28 mouse cellular contexts compared by ENCODE assay signal in genomic region chr2:72983211-72983610, GRCm38 (mm10). TPM values are rescaled to one million over a fixed set of nuclear protein-coding genes. Genes with fewer than 3 reads are reported as not detected.
A peak's percentile ranks its signal among the peaks of the same experiment; 100 is the strongest.
DNase-seq lines count a peak whose midpoint lies in the region; ATAC-seq lines count a peak whose summit lies in the region.
"Had no signal": no experiment of that assay in that cellular context is flagged by ENCODE, and none has a peak within 500 bp of the region (broad histone marks: within the 10 kb centered on the region; RNA-seq: fewer than 3 reads in every experiment).

No protein-coding gene starts in this region.

- ATAC-seq in forebrain, embryonic 13.5 days, result no peak
- ATAC-seq in forebrain, embryonic 11.5 days (replicated peaks; ENCODE audit: low FRiP score), result no peak
- no peak for ATAC-seq in forebrain, embryonic 15.5 days (replicated peaks)
- no peak for ATAC-seq in forebrain, embryonic 12.5 days (ENCODE audit: low FRiP score)
- ATAC-seq: activated CD4-positive, CD25-positive, alpha-beta regulatory T cell, adult 4 months; CD4-positive, CD25-positive, alpha-beta regulatory T cell, adult 4 months; Patski had no signal

- no peaks in the 10 kb centered on the region for H3K9me3 ChIP-seq in forebrain, embryonic 13.5 days (replicated peaks)
- H3K9me3 ChIP-seq in forebrain, embryonic 11.5 days (ENCODE audit: control insufficient read depth, low read length), result no peaks in the 10 kb centered on the region
- no peaks in the 10 kb centered on the region for H3K9me3 ChIP-seq in forebrain, embryonic 15.5 days
- no peaks in the 10 kb centered on the region for H3K9me3 ChIP-seq in forebrain, embryonic 12.5 days
- H3K9me3 ChIP-seq: embryonic facial prominence, embryonic 15.5 days; G1E had no signal

- H3K4me3 ChIP-seq in forebrain, embryonic 13.5 days, result no peak overlapping the region
- no peak overlapping the region for H3K4me3 ChIP-seq in forebrain, embryonic 11.5 days (ENCODE audit: low read depth, low read length)
- no peak overlapping the region for H3K4me3 ChIP-seq in forebrain, embryonic 15.5 days
- no peak overlapping the region for H3K4me3 ChIP-seq in forebrain, embryonic 12.5 days (replicated peaks)
- H3K4me3 ChIP-seq: embryonic facial prominence, embryonic 13.5 days; embryonic facial prominence, embryonic 15.5 days; erythroblast, embryonic 14.5 days had no signal

- WGBS in forebrain, embryonic 13.5 days, result 78% methylated on average over 3 of the region's 3 CpGs
- 92% methylated on average over 3 of the region's 3 CpGs for WGBS in forebrain, embryonic 11.5 days
- 67% methylated on average over 3 of the region's 3 CpGs for WGBS in forebrain, embryonic 15.5 days
- 81% methylated on average over 3 of the region's 3 CpGs for WGBS in forebrain, embryonic 12.5 days

- no peaks in the 10 kb centered on the region for H3K36me3 ChIP-seq in forebrain, embryonic 13.5 days (ENCODE audit: poor library complexity, severe bottlenecking)
- no peaks in the 10 kb centered on the region for H3K36me3 ChIP-seq in forebrain, embryonic 11.5 days (ENCODE audit: control insufficient read depth, insufficient read depth, low read length)
- no peaks in the 10 kb centered on the region for H3K36me3 ChIP-seq in forebrain, embryonic 15.5 days
- H3K36me3 ChIP-seq in forebrain, embryonic 12.5 days (replicated peaks), result no peaks in the 10 kb centered on the region
- H3K36me3 ChIP-seq: embryonic facial prominence, embryonic 15.5 days had no signal

- H3K27ac ChIP-seq in forebrain, embryonic 13.5 days, result peak overlapping the region; percentile 54; the same call in 1 of the 2 replicates
- H3K27ac ChIP-seq in forebrain, embryonic 11.5 days (ENCODE audit: low read depth, low read length), result no peak overlapping the region
- H3K27ac ChIP-seq in forebrain, embryonic 15.5 days (replicated peaks), result peak overlapping the region; percentile 23; the same call in 1 of the 2 replicates
- no peak overlapping the region for H3K27ac ChIP-seq in forebrain, embryonic 12.5 days
- H3K27ac ChIP-seq: embryonic facial prominence, embryonic 13.5 days; embryonic facial prominence, embryonic 15.5 days had no signal

- no peak for DNase-seq in forebrain, embryonic 11.5 days (ENCODE audit: low spot score)
- peak; percentile 36 for DNase-seq in heart, adult 11 months
- no peak for DNase-seq in heart, adult 8-10 months (ENCODE audit: low spot score)
- DNase-seq: adrenal gland, adult 8-10 months; adrenal gland, postnatal 14 days; adrenal gland, postnatal 36 days; B cell, adult 2 months; cerebellum, adult 11 months; cerebellum, adult 18-20 months; cerebellum, adult 8-10 months; cerebellum, adult 9-11 months; cerebellum, postnatal 36 days; embryo, embryonic 11 days had no signal

- no peak overlapping the region for H3K9ac ChIP-seq in forebrain, embryonic 13.5 days
- no peak overlapping the region for H3K9ac ChIP-seq in forebrain, embryonic 11.5 days (ENCODE audit: low read length)
- no peak overlapping the region for H3K9ac ChIP-seq in forebrain, embryonic 15.5 days (replicated peaks)
- no peak overlapping the region for H3K9ac ChIP-seq in forebrain, embryonic 12.5 days
- H3K9ac ChIP-seq: embryonic facial prominence, embryonic 13.5 days; embryonic facial prominence, embryonic 15.5 days had no signal

- H3K4me1 ChIP-seq in forebrain, embryonic 13.5 days, result peaks cover 7% of the 10 kb centered on the region; the same call in 1 of the 2 replicates
- H3K4me1 ChIP-seq in forebrain, embryonic 11.5 days (replicated peaks; ENCODE audit: control insufficient read depth, insufficient read depth, low read length), result no peaks in the 10 kb centered on the region
- H3K4me1 ChIP-seq in forebrain, embryonic 15.5 days, result peaks cover 6% of the 10 kb centered on the region
- peaks cover 6% of the 10 kb centered on the region; the same call in 1 of the 2 replicates for H3K4me1 ChIP-seq in forebrain, embryonic 12.5 days
- H3K4me1 ChIP-seq: embryonic facial prominence, embryonic 13.5 days; embryonic facial prominence, embryonic 15.5 days had no signal

- H3K27me3 ChIP-seq in forebrain, embryonic 13.5 days, result no peaks in the 10 kb centered on the region
- H3K27me3 ChIP-seq in forebrain, embryonic 11.5 days (ENCODE audit: control insufficient read depth, insufficient read depth, low read length), result no peaks in the 10 kb centered on the region
- H3K27me3 ChIP-seq in forebrain, embryonic 15.5 days, result no peaks in the 10 kb centered on the region
- no peaks in the 10 kb centered on the region for H3K27me3 ChIP-seq in forebrain, embryonic 12.5 days
- H3K27me3 ChIP-seq: CH12.LX; embryonic facial prominence, embryonic 13.5 days; embryonic facial prominence, embryonic 15.5 days; Patski had no signal

- no peak overlapping the region for H3K4me2 ChIP-seq in forebrain, embryonic 13.5 days
- H3K4me2 ChIP-seq in forebrain, embryonic 11.5 days (ENCODE audit: low read depth, low read length, severe bottlenecking), result no peak overlapping the region
- H3K4me2 ChIP-seq in forebrain, embryonic 15.5 days (replicated peaks), result no peak overlapping the region
- no peak overlapping the region for H3K4me2 ChIP-seq in forebrain, embryonic 12.5 days
- H3K4me2 ChIP-seq: embryonic facial prominence, embryonic 13.5 days; embryonic facial prominence, embryonic 15.5 days had no signal

RNA-seq across cellular contexts. Expression of gene Sp3, which starts 3.0 kb away (rescaled TPM):
- polyA plus RNA-seq in forebrain, embryonic 13.5 days (2015; fragmentation: Nextera tagmentation; extraction: Ambion mirVana), result 64.3 and 66.6 TPM in 2 replicates
- 71.5 and 74.9 TPM in 2 replicates for polyA plus RNA-seq in forebrain, embryonic 11.5 days (2014; fragmentation: Nextera tagmentation; extraction: Ambion mirVana)
- 57.6 and 61.4 TPM in 2 replicates for polyA plus RNA-seq in forebrain, embryonic 15.5 days (2015; fragmentation: Nextera tagmentation; extraction: Ambion mirVana)
- 77.9 and 81.8 TPM in 2 replicates for polyA plus RNA-seq in forebrain, embryonic 12.5 days (2016; fragmentation: Nextera tagmentation; extraction: Ambion mirVana)
- 10 to 100 TPM; 31.0 to 34.0 (median 32.0) TPM for total RNA-seq in heart, adult 8-10 months (2022)

RNA-seq across cellular contexts. Expression of gene Gm11084, which starts 3.3 kb away (rescaled TPM):
- not detected in 2 replicates for polyA plus RNA-seq in forebrain, embryonic 13.5 days (2015; fragmentation: Nextera tagmentation; extraction: Ambion mirVana)
- not detected in 2 replicates for polyA plus RNA-seq in forebrain, embryonic 11.5 days (2014; fragmentation: Nextera tagmentation; extraction: Ambion mirVana)
- polyA plus RNA-seq in forebrain, embryonic 15.5 days (2015; fragmentation: Nextera tagmentation; extraction: Ambion mirVana), result not detected in 2 replicates
- not detected in 2 replicates for polyA plus RNA-seq in forebrain, embryonic 12.5 days (2016; fragmentation: Nextera tagmentation; extraction: Ambion mirVana)
- total RNA-seq in heart, adult 8-10 months (2022), result not detected
- total RNA-seq: adrenal gland, adult 18-20 months; adrenal gland, adult 8-10 months; adrenal gland, postnatal 14 days; adrenal gland, postnatal 36 days; CH12.LX; common myeloid progenitor, adult 5-6 weeks; G1E had no signal
- polyA plus RNA-seq: activated CD4-positive, CD25-positive, alpha-beta regulatory T cell, adult 4 months; CD4-positive, CD25-positive, alpha-beta regulatory T cell, adult 4 months; embryonic facial prominence, embryonic 11.5 days; embryonic facial prominence, embryonic 13.5 days; embryonic facial prominence, embryonic 15.5 days; erythroblast, embryonic 14.5 days; frontal cortex, adult 2 months; G1E; Patski had no signal

Comparison
In these comparisons a context has a peak if more than half of its experiments do, and no peak if none do; other contexts are left out.
1. H3K27ac ChIP-seq: peak in forebrain, embryonic 13.5 days (single experiment) and forebrain, embryonic 15.5 days (single experiment); none in forebrain, embryonic 11.5 days (single experiment) and forebrain, embryonic 12.5 days (single experiment).